Mouse (Mus musculus): ENCODE measurements at regions not wholly inside any gene's neighbourhood (a gene's known extent, or its start where the extent isn't known, plus 50 kb on each side); places are given as distances from the start of the nearest gene placed in this dataset.

DNA sequence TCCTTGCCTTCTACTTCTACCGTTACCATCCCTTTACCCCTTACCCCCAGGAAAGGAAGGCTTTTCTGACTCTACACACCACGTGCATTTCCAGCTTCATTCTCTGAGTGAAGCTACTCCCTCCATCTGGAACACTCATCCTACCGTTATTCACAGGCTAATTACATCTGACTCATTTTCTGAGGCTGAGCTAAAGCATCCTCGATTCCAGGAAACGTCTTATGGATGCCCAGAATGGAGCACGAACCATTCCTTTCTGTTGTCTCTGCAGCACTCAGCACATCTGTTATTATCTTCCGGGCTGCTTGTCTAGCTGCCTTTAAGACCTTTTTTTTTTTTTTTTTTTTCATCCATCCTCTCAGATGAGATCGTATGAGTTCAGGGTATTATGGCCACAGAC, 112.5 kb upstream of the Btg1 start:
- no peak for DNase-seq

DNA sequence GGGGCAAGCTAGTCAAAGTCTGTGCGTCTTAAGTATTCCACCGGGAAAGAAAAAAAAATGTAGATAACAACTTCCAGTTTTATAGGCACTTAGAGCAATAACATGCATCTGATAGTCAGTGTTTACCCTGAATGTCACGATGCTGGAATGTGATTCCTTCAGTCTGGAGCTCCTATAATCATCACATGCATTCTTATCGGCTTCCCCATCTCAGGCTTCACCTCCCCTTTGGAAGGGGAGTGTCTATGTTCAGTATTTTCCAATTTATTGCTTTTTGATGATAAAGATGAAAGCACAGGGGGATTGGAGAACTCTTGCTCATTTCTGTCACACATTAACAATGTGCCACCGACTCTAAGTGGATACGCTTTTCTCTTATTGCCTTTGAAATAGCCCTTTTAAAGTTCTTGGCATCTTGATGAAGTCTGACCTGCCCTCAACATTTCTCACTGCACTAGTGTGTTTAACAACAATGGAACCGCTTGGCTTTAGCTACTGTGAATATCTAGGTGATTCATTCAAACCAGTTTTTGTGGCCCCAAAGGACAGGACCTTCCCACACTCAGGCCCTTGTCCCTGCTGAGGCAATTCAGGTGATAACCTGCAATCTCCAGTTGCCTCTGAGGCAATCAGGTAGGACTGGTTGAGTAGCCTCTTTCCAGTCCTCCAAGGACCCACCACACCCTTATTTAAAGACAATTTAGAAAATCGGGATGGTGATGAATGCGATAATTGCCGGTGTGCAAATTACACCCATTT, 101.5 kb upstream of the Btg1 start:
- no peak for DNase-seq

DNA sequence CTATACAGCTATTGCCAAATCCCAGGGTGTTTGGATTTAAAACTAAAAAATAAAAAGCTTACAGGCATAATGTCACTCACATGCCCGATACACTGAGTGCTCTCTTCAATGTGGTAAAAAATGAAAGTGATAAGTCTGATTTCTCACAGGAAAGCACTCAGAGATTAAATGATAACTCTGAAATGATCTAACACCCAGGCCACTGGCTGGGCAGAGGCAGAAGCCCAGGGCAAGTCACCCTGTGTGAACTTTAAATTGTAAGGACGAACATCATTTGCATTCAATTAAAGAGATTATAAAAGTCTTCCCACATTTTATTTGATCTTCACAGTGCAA, 100.9 kb upstream of the Btg1 start:
- no peak for DNase-seq

DNA sequence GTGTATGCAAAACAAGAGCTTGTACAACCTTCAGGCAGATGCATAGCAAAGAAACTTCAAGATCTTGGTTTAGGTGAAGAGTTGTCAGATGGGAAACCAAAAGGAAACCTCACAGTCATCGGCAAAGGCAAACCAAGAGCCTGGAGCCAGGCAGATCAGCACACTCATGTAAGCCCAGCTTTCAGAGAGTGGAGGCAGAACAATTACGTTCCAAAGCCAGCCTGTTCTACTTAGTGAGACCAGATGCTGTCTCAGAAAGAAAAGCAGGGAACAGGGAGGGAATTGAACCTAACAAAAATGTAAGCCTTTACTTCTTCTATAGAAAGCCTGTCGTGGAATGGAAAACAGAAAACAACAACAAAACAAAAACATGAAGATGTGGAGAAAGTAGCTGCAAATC, 97.4 kb upstream of the Btg1 start:
- DNase-seq, result no peak

DNA sequence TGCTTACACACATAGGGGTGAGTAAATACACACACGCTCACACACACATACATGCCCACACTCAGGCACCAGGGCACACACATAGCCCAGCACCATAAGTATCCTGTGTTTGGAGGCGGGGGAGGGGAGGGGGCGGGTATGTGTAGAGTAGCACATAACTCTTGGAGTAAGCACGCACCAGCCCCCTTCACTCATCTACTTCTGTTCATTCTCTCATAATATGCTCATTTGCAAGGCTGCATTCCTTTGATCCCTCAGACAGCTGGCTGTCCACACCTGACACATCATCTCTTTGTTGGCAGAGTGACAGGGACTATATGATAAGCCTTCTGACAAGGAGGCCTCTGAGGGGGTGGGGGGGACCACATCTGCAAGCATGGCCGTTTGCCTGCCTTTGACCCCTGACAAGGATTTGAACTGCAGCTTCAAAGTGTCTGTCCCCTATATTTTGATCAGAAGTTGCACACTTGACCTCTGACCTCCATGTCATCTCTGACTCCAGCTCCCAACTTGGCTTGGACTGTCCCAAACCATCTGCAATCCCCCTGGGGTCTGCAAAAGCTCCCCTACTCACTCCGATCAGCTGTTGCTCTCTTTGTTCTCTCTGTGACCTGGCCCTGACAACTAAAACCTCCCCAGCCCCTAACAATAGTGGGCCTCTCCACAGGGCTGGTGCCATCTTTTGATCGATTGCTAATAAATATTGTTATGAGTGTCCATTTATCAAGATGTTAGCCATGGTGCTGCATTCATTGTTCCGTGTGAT, 95.6 kb upstream of the Btg1 start:
- no peak for DNase-seq

DNA sequence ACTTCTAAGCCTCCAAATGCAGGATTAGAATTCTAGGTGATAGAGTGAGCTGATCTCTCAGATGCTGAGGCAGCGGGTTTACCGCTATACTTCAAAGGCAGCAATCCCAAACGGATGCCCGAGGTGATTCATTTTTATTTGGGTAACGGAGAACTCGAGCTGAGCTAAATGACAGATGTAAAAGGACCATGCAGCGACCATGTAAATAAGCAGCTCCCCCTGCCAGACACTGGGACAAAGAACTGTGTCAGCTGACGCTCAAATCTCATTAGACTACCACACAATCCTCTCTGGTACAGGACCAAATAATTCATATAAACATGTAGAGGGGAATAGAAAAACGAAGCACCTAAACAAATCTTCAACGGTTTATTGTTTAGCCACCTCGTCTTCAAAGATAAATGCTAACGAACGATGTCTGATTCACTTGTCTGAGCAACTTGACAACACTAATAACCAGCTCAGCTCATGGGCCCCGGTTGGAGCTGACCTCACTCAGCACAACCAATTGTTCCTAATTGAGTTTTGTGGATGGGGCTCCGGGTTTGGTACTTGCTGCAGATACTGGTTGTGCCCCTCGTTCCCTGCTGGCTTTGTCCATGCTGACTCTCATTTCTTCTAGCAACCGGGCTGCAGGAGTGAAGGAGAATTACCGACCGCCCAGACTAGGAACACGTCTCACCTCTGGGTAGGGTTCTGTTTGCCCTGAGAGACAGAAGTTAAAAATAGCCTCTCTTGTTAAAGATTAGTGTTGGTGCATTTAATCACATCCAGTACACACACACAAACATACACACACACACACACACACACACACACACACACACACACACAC, 92.6 kb upstream of the Btg1 start:
- no peak for DNase-seq

DNA sequence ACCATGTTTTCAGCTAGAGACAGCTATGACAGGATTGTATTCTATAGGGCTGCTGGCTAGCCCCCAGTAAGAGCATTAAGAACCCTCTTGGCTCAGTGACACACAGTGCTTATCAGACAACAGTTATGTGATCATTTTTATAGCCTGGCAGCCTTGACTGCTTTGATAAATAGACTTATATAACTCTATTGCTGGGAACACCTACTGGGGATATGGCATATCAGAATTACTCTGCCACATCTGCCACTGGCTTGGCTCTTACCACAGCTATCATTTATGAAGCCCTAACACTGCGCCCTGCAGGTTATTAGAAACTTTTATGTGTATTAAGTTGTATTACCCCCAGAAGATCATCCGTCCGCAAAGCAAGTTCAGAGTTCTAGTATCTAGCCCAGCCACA, 88.9 kb upstream of the Btg1 start:
- DNase-seq, result no peak

DNA sequence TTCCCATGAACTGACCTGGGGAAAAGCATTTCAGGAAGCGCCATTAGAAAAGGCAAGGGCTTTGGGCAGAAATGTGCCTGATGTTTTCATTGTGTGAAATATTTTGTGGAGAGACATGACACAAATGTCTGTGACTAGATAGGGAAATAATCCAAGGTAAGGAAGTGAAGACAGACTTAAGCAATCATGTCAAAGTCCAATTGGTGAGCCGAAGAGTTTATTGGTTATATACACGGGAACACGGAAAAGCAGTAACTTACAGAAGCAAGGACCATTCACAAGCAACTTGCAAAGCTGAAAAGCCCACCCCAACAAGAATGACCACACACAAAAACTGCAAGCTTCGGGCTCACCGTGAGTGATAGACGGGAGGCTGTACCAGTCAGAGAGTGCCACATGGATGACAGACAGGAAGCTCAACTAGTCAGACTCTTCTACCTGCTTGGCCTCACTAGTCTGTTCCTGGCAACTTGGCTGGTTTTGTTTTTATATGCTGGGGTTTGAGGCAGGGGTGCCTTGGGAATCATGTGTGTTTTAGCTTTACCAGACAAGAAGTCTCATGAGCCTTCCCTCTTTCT, 82.2 kb upstream of the Btg1 start:
- no peak for DNase-seq

DNA sequence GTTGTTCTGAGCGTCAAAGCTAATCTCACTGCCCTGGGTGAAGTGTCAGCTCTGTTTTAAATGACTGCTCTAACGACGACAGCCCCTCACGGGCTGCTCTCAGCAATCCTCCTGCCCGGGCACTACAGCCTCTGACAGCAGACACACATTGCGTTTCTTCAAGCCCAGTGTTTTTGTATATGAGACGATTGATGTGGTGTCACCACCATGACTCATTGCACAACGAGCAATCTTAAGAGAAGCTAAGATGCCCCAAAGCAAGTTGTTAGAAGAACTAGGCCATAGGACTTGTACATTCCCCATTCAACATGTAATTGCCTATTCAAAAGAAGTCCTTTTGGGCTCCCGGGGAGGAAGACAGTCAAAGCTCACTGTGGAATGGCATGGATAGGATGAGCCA, 81.3 kb upstream of the Btg1 start:
- no peak for DNase-seq

DNA sequence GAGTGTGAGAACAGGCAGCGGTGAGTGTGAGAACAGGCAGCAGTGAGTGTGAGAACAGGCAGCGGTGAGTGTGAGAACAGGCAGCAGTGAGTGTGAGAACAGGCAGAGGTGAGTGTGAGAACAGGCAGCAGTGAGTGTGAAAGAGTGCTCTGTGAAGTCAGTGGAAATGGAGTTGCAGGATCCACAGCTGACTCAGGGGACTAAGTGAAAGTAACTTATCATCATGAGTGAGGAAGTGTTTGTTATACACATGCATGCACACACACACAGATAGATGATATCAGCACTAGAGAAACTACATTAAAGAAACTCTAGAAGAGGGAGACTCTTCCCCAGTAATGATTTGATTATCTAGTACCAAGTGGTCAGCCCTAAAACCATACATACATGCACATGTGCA, 76.0 kb upstream of the Btg1 start:
- no peak for DNase-seq

DNA sequence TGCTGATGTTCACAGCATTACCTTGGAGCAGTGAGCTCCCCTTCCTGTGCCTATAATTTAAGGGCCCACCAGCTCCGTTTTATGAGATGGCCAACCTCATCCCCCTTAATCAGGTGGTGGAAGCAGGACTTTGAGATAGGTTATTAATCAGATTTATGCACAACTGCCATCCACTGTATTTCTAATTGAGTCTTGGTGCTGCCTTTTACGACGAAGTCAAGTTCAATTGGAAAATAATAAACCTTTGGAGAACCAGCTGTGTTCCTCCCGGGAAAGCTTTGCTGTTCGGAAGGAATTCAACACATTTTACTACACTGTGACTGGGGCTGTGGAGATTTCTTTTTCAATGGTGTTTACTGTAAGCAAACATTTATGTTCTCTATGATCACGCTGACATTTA, 71.5 kb upstream of the Btg1 start:
- no peak for DNase-seq

DNA sequence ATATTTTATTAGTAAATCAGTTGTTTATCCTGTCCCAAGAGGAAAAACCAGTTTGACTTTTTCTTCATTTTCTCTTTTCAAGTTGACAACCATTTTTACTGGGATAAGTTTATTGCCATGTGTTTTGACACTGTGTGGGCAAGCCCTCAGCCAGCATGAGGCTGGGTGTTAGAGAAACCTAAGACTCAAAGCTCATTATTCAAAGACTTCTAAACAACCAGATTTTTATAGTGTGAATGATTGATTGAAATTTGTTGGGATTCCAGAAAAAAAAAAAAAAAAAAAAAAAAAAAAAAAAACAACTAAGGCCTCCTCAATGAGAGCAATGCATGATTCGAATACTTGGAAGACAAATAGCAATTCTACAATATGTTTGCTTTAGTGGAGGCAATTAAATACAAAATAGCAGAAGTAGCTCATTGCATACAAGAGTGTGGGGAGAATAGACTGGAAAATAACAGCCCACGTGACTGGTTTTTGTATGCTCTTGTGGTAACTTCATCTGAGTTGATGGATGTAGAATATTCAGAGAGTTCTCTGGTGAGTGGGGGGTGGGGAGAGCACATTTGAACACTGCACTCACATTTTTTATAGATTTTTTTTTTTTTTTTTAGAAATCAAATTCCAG, 70.9 kb upstream of the Btg1 start:
- DNase-seq, result no peak

DNA sequence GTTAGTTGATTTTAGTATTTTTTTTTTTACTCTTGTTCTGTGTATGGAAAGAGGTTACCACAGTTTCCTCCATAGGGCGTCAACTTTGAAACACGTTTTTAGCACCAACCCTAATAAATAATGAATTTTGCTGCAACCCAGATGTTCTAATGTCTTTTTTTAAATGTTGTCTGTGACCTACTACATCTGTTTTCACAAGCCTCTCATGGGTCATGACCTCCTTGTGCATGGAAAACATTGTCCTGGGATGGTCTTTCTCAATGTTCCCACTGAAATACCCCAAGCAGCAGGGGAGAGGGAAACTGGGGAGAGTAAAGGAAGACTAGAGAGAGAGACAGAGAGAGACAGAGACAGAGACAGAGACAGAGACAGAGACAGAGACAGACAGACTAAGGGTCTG, 67.2 kb upstream of the Btg1 start:
- no peak for DNase-seq

DNA sequence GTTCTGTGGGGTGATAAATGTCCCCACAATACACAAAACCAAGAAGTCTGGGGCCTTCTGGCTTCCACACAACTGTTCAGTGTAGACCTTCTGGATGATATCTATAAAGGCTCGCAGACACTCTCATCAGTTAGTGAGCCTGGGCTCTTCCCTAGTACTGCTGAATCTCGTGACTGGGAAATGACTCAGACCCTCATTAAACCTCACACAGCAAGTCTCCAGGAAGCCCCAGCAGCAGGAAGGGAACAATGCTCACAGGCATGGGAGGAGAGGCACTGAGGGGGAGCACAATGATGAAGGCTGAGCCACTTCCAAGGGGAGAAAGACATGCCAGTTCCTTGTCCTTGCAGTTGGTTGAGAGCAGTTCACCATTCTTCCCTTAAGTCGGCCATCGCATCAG, 66.5 kb upstream of the Btg1 start:
- DNase-seq, result no peak

DNA sequence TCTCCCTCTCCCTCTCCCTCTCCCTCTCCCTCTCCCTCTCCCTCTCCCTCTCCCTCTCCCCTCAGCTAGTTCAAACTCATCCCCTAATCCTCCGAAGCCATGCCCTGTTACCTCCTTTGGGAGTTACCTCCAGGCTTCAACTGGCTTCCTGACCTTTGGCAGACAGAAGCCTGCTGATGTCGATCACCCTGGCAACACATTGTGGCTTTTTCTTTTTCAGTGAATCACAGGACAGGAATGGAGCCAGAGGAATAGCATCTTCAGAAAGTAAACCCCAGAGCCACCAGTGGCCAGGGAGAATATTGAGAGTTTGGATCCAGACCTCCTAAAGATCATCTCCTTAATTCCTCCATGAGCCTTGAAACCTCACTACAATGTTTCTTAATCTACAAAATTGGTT, 59.5 kb upstream of the Btg1 start:
- no peak for DNase-seq

DNA sequence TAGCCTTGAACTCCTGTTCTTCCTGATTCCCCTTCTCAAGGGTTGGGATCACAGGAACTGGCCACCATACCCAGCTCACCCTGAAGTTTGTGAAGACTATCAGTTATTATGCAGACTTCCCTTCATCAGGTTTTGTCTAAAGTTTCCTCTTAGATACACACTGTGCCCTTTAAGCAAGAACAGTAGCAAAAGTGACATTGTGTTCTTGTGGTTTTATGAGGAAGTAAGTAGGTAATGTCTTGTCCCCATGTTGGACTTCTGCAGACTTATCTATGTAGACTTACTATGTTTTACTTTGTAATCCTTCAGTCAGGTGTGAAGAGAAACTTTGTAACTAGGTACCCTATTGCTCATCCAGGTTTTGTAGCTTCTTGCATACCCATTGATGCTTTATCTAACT, 51.5 kb upstream of the Btg1 start:
- no peak for DNase-seq

Measured in kidney, postnatal 10 days (tissue).